Mouse (Mus musculus) testis, adult 2 months (tissue): ENCODE data around the gene Eif4g1.

Experiments used
- CTCF ChIP-seq: fragments of 200-500 bp; IDR thresholded peaks from 2 replicates; pipeline ENCODE4 v1.5.1; 2012; ENCODE audit warnings: low read depth, mild to moderate bottlenecking, inconsistent platforms, low read length, moderate library complexity; ENCODE audit not compliant: control insufficient read depth, insufficient read depth, insufficient replicate concordance
- POLR2A ChIP-seq: fragments of 200-500 bp; IDR thresholded peaks from 2 replicates; pipeline ENCODE4 v1.6.1; 2012; ENCODE audit warnings: low read depth, mild to moderate bottlenecking, inconsistent platforms, low read length, moderate library complexity; ENCODE audit not compliant: control insufficient read depth

DNA sequence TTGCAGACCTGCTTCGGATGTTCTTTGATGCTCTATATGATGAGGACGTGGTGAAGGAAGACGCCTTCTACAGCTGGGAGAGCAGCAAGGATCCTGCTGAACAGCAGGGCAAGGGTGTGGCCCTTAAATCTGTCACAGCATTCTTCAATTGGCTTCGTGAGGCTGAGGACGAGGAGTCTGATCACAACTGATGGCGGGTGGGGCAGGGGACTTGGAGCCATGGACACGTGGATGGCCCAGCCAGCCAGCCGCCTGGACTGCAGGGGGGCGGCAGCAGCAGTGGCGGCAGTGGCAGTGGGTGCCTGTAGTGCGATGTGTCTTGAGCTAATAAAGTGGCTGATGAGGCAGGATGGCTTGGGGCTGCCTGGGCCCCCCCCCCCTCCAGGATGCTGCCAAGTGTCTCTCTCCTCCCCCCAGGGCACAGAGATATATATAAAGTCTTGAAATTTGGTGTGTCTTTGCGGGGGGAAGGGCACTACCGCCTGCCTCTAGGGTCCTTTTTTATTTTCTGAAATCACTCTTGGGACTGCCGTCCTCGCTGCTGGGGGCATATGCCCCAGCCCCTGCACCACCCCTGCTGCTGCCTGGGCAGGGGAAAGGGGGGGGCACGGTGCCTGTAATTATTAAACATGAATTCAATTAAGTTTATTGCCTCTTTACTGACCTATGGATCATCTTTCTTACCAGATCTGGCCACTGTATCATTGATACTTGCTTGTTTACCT, 24.3 kb downstream of the Eif4g1 start:
- TF ChIP-seq POLR2A (no peak), CTCF (no peak)
